Mouse (Mus musculus) limb, embryonic 11.5 days (tissue): ENCODE measurements at regions not wholly inside any gene's neighbourhood (a gene's known extent, or its start where the extent isn't known, plus 50 kb on each side); places are given as distances from the start of the nearest gene placed in this dataset.
"Not testable (repeated sequence)": the region's sequence is repeated elsewhere in the genome, so short reads cannot be mapped to it uniquely, and the experiment has no call there.

Experiments used
- ATAC-seq: fragments of 200-750 bp; cut with Nextera tagmentation; 2 replicates; pipeline ENCODE4 v1.8.0; 2017; ENCODE audit warnings: low read depth; ENCODE audit not compliant: insufficient number of reproducible peaks, low FRiP score, low TSS enrichment
- DNase-seq: peaks from one replicate; pipeline ENCODE4 v3.0.0-alpha.2; 2015; ENCODE audit warnings: low spot score
- H3K27ac ChIP-seq: fragments of 300-500 bp; sonication (generic); replicated peaks from 2 replicates; pipeline ENCODE4 v1.5.1; 2014; ENCODE audit warnings: low read depth, mild to moderate bottlenecking, low read length
- H3K27me3 ChIP-seq: fragments of 300-500 bp; sonication (generic); 2 replicates; pipeline ENCODE4 v1.6.1; 2014; ENCODE audit warnings: mild to moderate bottlenecking, low read length, mixed read lengths; ENCODE audit not compliant: control insufficient read depth, insufficient read depth
- H3K36me3 ChIP-seq: fragments of 300-500 bp; sonication (generic); 2 replicates; pipeline ENCODE4 v1.6.1; 2014; ENCODE audit warnings: mild to moderate bottlenecking, low read length, moderate library complexity, mixed read lengths; ENCODE audit not compliant: control insufficient read depth, insufficient read depth
- H3K4me1 ChIP-seq: fragments of 300-500 bp; sonication (generic); 2 replicates; pipeline ENCODE4 v1.6.1; 2014; ENCODE audit warnings: low read length, mixed read lengths; ENCODE audit not compliant: control insufficient read depth, insufficient read depth
- H3K4me2 ChIP-seq: fragments of 300-500 bp; sonication (generic); 2 replicates; pipeline ENCODE4 v1.6.1; 2014; ENCODE audit warnings: low read depth, mild to moderate bottlenecking, moderate library complexity; ENCODE audit not compliant: severe bottlenecking
- H3K4me3 ChIP-seq: fragments of 300-500 bp; sonication (generic); 2 replicates; pipeline ENCODE4 v1.5.1; 2014; ENCODE audit warnings: low read depth, low read length
- H3K9ac ChIP-seq: fragments of 300-500 bp; sonication (generic); 2 replicates; pipeline ENCODE4 v1.6.1; 2014; ENCODE audit warnings: mild to moderate bottlenecking, low read length
- H3K9me3 ChIP-seq: fragments of 300-500 bp; sonication (generic); 2 replicates; pipeline ENCODE4 v1.6.1; 2016; ENCODE audit warnings: low read length; ENCODE audit not compliant: control insufficient read depth
- WGBS: fragments of 180-500 bp; shearing (Covaris S2); extraction: QIAGEN DNeasy Blood & Tissue Kit; methylation state at CpG from one replicate; pipeline ENCODE4 v1.1.7; 2014; 5-methylcytosine and 5-hydroxymethylcytosine counted together

GRCm38 (mm10) chr5:148790343-148790742 lies 138.8 kb downstream of the Katnal1 start:
- not testable (repeated sequence) for ATAC-seq, H3K9me3 ChIP-seq, H3K36me3 ChIP-seq, H3K4me2 ChIP-seq, H3K27me3 ChIP-seq, DNase-seq, H3K27ac ChIP-seq, H3K4me3 ChIP-seq, H3K9ac ChIP-seq
- peaks cover 14% of the 10 kb centered on the region; the same call in 1 of the 2 replicates for H3K4me1 ChIP-seq
- WGBS, result 77% methylated on average over 6 of the region's 6 CpGs

- no peak overlapping the region; the same call in 1 of the 2 replicates for H3K27ac ChIP-seq
Measured at GRCm38 (mm10) chr5:148789823-148790222, 139.3 kb downstream of the Katnal1 start.

GRCm38 (mm10) chr5:148789147-148789566 lies 140.0 kb downstream of the Katnal1 start:
- 14% methylated on average over 6 of the region's 6 CpGs for WGBS
- Histone ChIP-seq H3K27me3 (no peaks in the 10 kb centered on the region), H3K27ac (peak overlapping the region; percentile 12; the same call in 1 of the 2 replicates), H3K36me3 (no peaks in the 10 kb centered on the region), H3K4me3 (no peak overlapping the region), H3K9me3 (no peaks in the 10 kb centered on the region), H3K9ac (no peak overlapping the region), H3K4me2 (no peak overlapping the region), H3K4me1 (peaks cover 10% of the 10 kb centered on the region; the same call in 1 of the 2 replicates)
- ATAC-seq (peak; percentile 42; the same call in 1 of the 2 replicates), DNase-seq (peak; percentile 66)

More at GRCm38 (mm10) chr5:148789823-148790222, 139.3 kb downstream of the Katnal1 start:
- H3K9me3 ChIP-seq, result no peaks in the 10 kb centered on the region
- no peaks in the 10 kb centered on the region for H3K36me3 ChIP-seq
- no peak overlapping the region for H3K4me2 ChIP-seq
- DNase-seq (no peak), ATAC-seq (no peak)
- H3K9ac ChIP-seq, result no peak overlapping the region
- H3K4me3 ChIP-seq, result no peak overlapping the region
- no peaks in the 10 kb centered on the region for H3K27me3 ChIP-seq
- 82% methylated on average over 5 of the region's 5 CpGs for WGBS
- peaks cover 14% of the 10 kb centered on the region; the same call in 1 of the 2 replicates for H3K4me1 ChIP-seq

GRCm38 (mm10) chr5:148788690-148789089 lies 140.4 kb downstream of the Katnal1 start:
- H3K4me1 ChIP-seq, result peaks cover 10% of the 10 kb centered on the region; the same call in 1 of the 2 replicates
- 86% methylated on average over 8 of the region's 8 CpGs for WGBS
- no peak overlapping the region for H3K9ac ChIP-seq
- no peak for ATAC-seq
- no peak for DNase-seq
- H3K36me3 ChIP-seq, result no peaks in the 10 kb centered on the region
- no peaks in the 10 kb centered on the region for H3K27me3 ChIP-seq
- H3K27ac ChIP-seq, result no peak overlapping the region
- no peaks in the 10 kb centered on the region for H3K9me3 ChIP-seq
- H3K4me3 ChIP-seq, result no peak overlapping the region
- H3K4me2 ChIP-seq, result no peak overlapping the region

GRCm38 (mm10) chr5:148787270-148787669 lies 141.8 kb downstream of the Katnal1 start:
- Histone ChIP-seq H3K36me3 (no peaks in the 10 kb centered on the region), H3K9ac (no peak overlapping the region), H3K4me2 (no peak overlapping the region), H3K27ac (no peak overlapping the region), H3K4me1 (peaks cover 7% of the 10 kb centered on the region; the same call in 1 of the 2 replicates), H3K27me3 (no peaks in the 10 kb centered on the region), H3K9me3 (no peaks in the 10 kb centered on the region), H3K4me3 (no peak overlapping the region)
- WGBS, result 39% methylated on average over 8 of the region's 8 CpGs
- DNase-seq, result no peak
- ATAC-seq, result no peak

GRCm38 (mm10) chr5:148781076-148781475 lies 148.0 kb downstream of the Katnal1 start:
- H3K9ac ChIP-seq, H3K4me3 ChIP-seq, H3K27me3 ChIP-seq, H3K27ac ChIP-seq, H3K4me2 ChIP-seq, H3K9me3 ChIP-seq, ATAC-seq, H3K36me3 ChIP-seq, H3K4me1 ChIP-seq, DNase-seq: not testable (repeated sequence)
- 57% methylated on average over 6 of the region's 6 CpGs for WGBS

GRCm38 (mm10) chr5:148776796-148777659 lies 152.1 kb downstream of the Katnal1 start:
- Histone ChIP-seq H3K4me3 (no peak overlapping the region), H3K27ac (no peak overlapping the region), H3K9me3 (no peaks in the 10 kb centered on the region), H3K4me1 (no peaks in the 10 kb centered on the region), H3K4me2 (no peak overlapping the region), H3K27me3 (no peaks in the 10 kb centered on the region), H3K9ac (no peak overlapping the region), H3K36me3 (no peaks in the 10 kb centered on the region)
- DNase-seq (no peak), ATAC-seq (no peak)
- 87% methylated on average over 20 of the region's 20 CpGs for WGBS

- H3K27me3 ChIP-seq, result no peaks in the 10 kb centered on the region
- no peaks in the 10 kb centered on the region for H3K9me3 ChIP-seq
- H3K36me3 ChIP-seq, result no peaks in the 10 kb centered on the region
- DNase-seq (no peak), ATAC-seq (no peak)
- no peak overlapping the region for H3K9ac ChIP-seq
- no peaks in the 10 kb centered on the region for H3K4me1 ChIP-seq
- no peak overlapping the region for H3K4me2 ChIP-seq
- no peak overlapping the region for H3K27ac ChIP-seq
- no peak overlapping the region for H3K4me3 ChIP-seq
- 90% methylated on average over 3 of the region's 3 CpGs for WGBS
Measured at GRCm38 (mm10) chr5:148775232-148775631, 153.9 kb downstream of the Katnal1 start.
